7 mouse cellular contexts compared by ENCODE assay signal in genomic region chr12:116648584-116649206, GRCm38 (mm10).
DNase-seq lines count a peak whose midpoint lies in the region; ATAC-seq lines count a peak whose summit lies in the region.

No protein-coding gene starts in this region.

- 72% methylated on average over 4 of the region's 4 CpGs for WGBS in hindbrain, embryonic 10.5 days
- WGBS in neural tube, embryonic 12.5 days, result 71% methylated on average over 4 of the region's 4 CpGs

- ATAC-seq in neural tube, embryonic 12.5 days (ENCODE audit: low FRiP score, low read depth), result peak; percentile 73

- H3K27me3 ChIP-seq in hindbrain, embryonic 10.5 days (ENCODE audit: insufficient read depth, poor library complexity, severe bottlenecking), result no peaks in the 10 kb centered on the region
- H3K27me3 ChIP-seq in neural tube, embryonic 12.5 days (replicated peaks), result no peaks in the 10 kb centered on the region

- H3K9me3 ChIP-seq in hindbrain, embryonic 10.5 days, result no peaks in the 10 kb centered on the region
- H3K9me3 ChIP-seq in neural tube, embryonic 12.5 days, result no peaks in the 10 kb centered on the region

- DNase-seq in urinary bladder, postnatal 25 days (ENCODE audit: low spot score), result peak; percentile 6
- DNase-seq in urinary bladder, adult 2 months (ENCODE audit: low spot score), result no peak
- DNase-seq in cerebellum, postnatal 36 days, result peak; percentile 30 to 35
- peak; percentile 55 for DNase-seq in hindbrain, embryonic 10.5 days (ENCODE audit: low spot score)
- peak; percentile 57 to 84 for DNase-seq in left cerebral cortex, postnatal 25 days (ENCODE audit: low spot score in 2 of 2)
- no peak for DNase-seq in spleen, postnatal 36 days (ENCODE audit: low spot score in 2 of 2)

- H3K4me3 ChIP-seq in hindbrain, embryonic 10.5 days, result no peak overlapping the region
- no peak overlapping the region for H3K4me3 ChIP-seq in neural tube, embryonic 12.5 days

- no peak overlapping the region for H3K9ac ChIP-seq in neural tube, embryonic 12.5 days

- H3K4me2 ChIP-seq in neural tube, embryonic 12.5 days (replicated peaks), result no peak overlapping the region

- no peaks in the 10 kb centered on the region for H3K36me3 ChIP-seq in hindbrain, embryonic 10.5 days
- no peaks in the 10 kb centered on the region for H3K36me3 ChIP-seq in neural tube, embryonic 12.5 days

- no peak overlapping the region for H3K27ac ChIP-seq in hindbrain, embryonic 10.5 days
- no peak overlapping the region for H3K27ac ChIP-seq in neural tube, embryonic 12.5 days

- intact Hi-C loops in left cerebral cortex, postnatal 25 days (cut with DNase I), result loop anchor here (5.0 to 10.0 kb wide), 3 partner anchors 379 to 709 kb away; no protein-coding TSS in a partner anchor

- H3K4me1 ChIP-seq in hindbrain, embryonic 10.5 days (replicated peaks), result no peaks in the 10 kb centered on the region
- H3K4me1 ChIP-seq in neural tube, embryonic 12.5 days, result no peaks in the 10 kb centered on the region

Comparison
In these comparisons a context has a peak if more than half of its experiments do, and no peak if none do; other contexts are left out.
1. DNase-seq: peak in urinary bladder, postnatal 25 days (single experiment), cerebellum, postnatal 36 days (2 of 2), hindbrain, embryonic 10.5 days (single experiment) and left cerebral cortex, postnatal 25 days (2 of 2); none in urinary bladder, adult 2 months (single experiment) and spleen, postnatal 36 days (0 of 2).